Mouse (Mus musculus) Patski (cell line): Measurements from ENCODE around the gene Ahsg. TPM values are rescaled to one million over a fixed set of nuclear protein-coding genes. Genes with fewer than 3 reads are reported as not detected.
"Not testable (repeated sequence)": the region's sequence is repeated elsewhere in the genome, so short reads cannot be mapped to it uniquely, and the experiment has no call there.

Experiments
- ATAC-seq: fragments of 100-300 bp; one replicate; pipeline ENCODE4 v1.8.0; 2021
- CTCF ChIA-PET: fragments of 350-600 bp; sonication (Branson Sonifier 250); formaldehyde crosslinking; loops from one replicate; lab custom pipeline; 2022; ENCODE audit warnings: inconsistent platforms; lab: Charles Lee
- POLR2A ChIA-PET: fragments of 350-600 bp; sonication (Branson Sonifier 250); formaldehyde crosslinking; loops from one replicate; lab custom pipeline; 2022; ENCODE audit warnings: antibody characterized with exemption, inconsistent platforms; lab: Charles Lee
- DNase-seq: peaks from one replicate; pipeline ENCODE4 v3.0.0-alpha.2; 2011; ENCODE audit warnings: low read depth, low spot score
- H3K27me3 ChIP-seq: fragments of 371-371 bp; one replicate; pipeline ENCODE4 v1.5.1; 2021
- CTCF ChIP-seq: fragments of 100-300 bp; IDR thresholded peaks from one replicate; pipeline ENCODE4 v1.5.1; 2021
- in situ Hi-C: fragments of 300-500 bp; cut with MboI; formaldehyde crosslinking; loops from 3 replicates; pipeline ENCODE4 v1.11.1; 2018; ENCODE audit warnings: low pct_unique_long_range_greater_than_20kb, mixed read lengths
- polyA plus RNA-seq: library from polyadenylated mRNA; unstranded; gene quantifications from one replicate; pipeline ENCODE4 v1.2.3, GENCODE M21; 2021

Gene Ahsg
- polyA plus RNA-seq, 1 experiment from 2014 or later: not detected

GRCm38 (mm10) chr16:22937631-22938030, 46.6 kb downstream of the Ahsg start:
- CTCF ChIA-PET: no interaction called here
- H3K27me3 ChIP-seq: no peaks in the 10 kb centered on the region
- ATAC-seq (no peak), DNase-seq (no peak)
- no peak for TF ChIP-seq CTCF
- in situ Hi-C loops: no loop called here
- POLR2A ChIA-PET: no interaction called here

DNA sequence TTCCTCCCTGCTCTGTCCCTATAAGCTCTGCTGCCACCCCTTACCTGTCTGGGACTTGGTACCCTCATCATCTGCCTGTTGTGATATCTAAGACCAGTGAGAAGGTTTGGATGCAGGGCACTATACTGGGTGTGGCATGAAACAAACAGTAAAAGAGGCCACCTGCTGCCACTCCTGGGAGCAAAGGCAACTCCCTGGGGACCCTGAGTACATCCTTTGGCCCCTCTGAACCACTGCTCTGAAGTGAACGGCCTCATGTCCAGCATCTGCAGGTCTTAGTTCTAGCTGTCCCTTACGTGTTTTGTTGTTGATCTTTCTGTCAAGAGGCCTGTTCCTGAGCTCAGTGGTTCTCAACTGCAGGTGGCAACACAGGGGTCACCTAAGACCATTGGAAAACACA, 47.5 kb downstream of the Ahsg start:
- no peaks in the 10 kb centered on the region for H3K27me3 ChIP-seq
- in situ Hi-C loops: no loop called here
- DNase-seq: no peak
- ChIA-PET CTCF (interaction anchor here (1.4 kb wide), 1 partner anchor 14 kb away, joined by 3 read pairs; no protein-coding TSS in a partner anchor), POLR2A (no interaction called here)
- no peak for TF ChIP-seq CTCF
- no peak for ATAC-seq

- H3K27me3 ChIP-seq: no peaks in the 10 kb centered on the region
- CTCF ChIA-PET: interaction anchor here (1.4 kb wide), 1 partner anchor 13 kb away, joined by 3 read pairs; no protein-coding TSS in a partner anchor
Observed at GRCm38 (mm10) chr16:22939120-22939695, 48.1 kb downstream of the Ahsg start.

GRCm38 (mm10) chr16:22941825-22942476, 50.9 kb downstream of the Ahsg start:
- in situ Hi-C loops, DNase-seq, H3K27me3 ChIP-seq, ATAC-seq, CTCF ChIA-PET, POLR2A ChIA-PET: not testable (repeated sequence)

More at GRCm38 (mm10) chr16:22939120-22939695, 48.1 kb downstream of the Ahsg start:
- DNase-seq (no peak), ATAC-seq (no peak)
- no peak for TF ChIP-seq CTCF
- POLR2A ChIA-PET: no interaction called here
- in situ Hi-C loops: no loop called here

- in situ Hi-C loops: no loop called here
- peaks cover 3% of the 10 kb centered on the region for H3K27me3 ChIP-seq
- DNase-seq: no peak
- ChIA-PET POLR2A (no interaction called here), CTCF (no interaction called here)
- no peak for TF ChIP-seq CTCF
- no peak for ATAC-seq
Observed at GRCm38 (mm10) chr16:22947371-22947770, 56.3 kb downstream of the Ahsg start.

Other genes starting within 250 kb of the Ahsg start
- 0.14 TPM for gene Dgkg, start 234.1 kb upstream of the Ahsg start, polyA plus RNA-seq
- gene Crygs, start 79.7 kb upstream of the Ahsg start, polyA plus RNA-seq: 0.60 TPM
- 24.7 TPM for gene Tbccd1, start 33.6 kb upstream of the Ahsg start, polyA plus RNA-seq
- gene Dnajb11, start 33.4 kb upstream of the Ahsg start, polyA plus RNA-seq: 140 TPM
- gene Fetub, start 27.1 kb downstream of the Ahsg start, polyA plus RNA-seq: 0.21 TPM
- not detected for gene Hrg, start 59.8 kb downstream of the Ahsg start, polyA plus RNA-seq
- 7.6 TPM for gene Kng2, start 138.2 kb downstream of the Ahsg start, polyA plus RNA-seq
- 9.8 TPM for gene Kng1, start 166.6 kb downstream of the Ahsg start, polyA plus RNA-seq
- gene Eif4a2, start 216.2 kb downstream of the Ahsg start, polyA plus RNA-seq: 578 TPM
- gene Rfc4, start 236.5 kb downstream of the Ahsg start, polyA plus RNA-seq: 25.8 TPM